Mouse (Mus musculus): Measurements from ENCODE around the gene Ubn1.

The Ubn1 gene

GRCm38 (mm10) chr16:5131251-5131922, 81.5 kb downstream of the Ubn1 start:
- in situ Hi-C loops (cut with MboI; ENCODE audit: low pct_unique_long_range_greater_than_20kb in 1 of 2, low sequenced_read_pairs in 2 of 2, unreplicated experiment in 1 of 2) = loop anchor here in 1 of 2 experiments (25.0 kb wide), 1 partner anchor 444 kb away; the partner anchor contains the start of gene Coro7

GRCm38 (mm10) chr16:5132401-5132801, 82.5 kb downstream of the Ubn1 start, which contains the start of gene Ppl:
Gene Ppl (minus strand): TSS chr16:5132421.
- in situ Hi-C loops (cut with MboI; ENCODE audit: low pct_unique_long_range_greater_than_20kb in 1 of 2, low sequenced_read_pairs in 2 of 2, unreplicated experiment in 1 of 2) = loop anchor here in 1 of 2 experiments (25.0 kb wide), 1 partner anchor 445 kb away; the partner anchor contains the start of gene Coro7

DNA sequence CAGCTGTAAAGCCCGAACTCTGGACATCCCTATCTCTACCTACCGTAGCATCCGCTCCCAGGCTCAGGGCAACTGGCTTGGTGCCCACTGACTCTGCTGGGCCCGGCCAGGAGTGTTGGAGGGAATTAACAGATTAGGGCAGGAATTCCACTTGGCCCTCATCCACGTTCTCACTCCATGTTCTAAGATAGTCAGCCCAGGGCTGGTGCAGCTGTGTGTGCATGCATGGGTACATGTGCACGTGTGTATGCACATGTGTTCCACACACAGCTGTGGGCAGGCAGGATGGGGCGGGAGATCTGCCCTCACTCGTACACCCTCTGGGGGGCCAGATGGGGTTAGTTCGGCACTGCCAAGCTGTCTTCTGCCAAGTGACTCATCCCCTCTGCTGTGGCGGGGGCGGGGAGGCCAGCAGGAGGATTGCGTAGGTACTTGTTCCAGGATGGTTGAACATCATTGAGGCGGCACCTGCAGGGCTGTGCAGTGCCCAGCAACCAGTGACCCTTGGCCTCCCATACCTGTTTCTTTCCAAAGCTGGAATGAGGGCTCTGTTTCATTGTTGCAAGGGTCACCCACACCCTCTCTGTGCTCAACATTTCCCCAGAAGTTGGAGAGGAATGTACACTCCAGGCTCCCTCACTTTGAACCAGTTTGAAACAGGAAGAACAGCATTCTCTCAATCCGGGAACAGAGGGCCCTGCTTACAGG, 84.9 kb downstream of the Ubn1 start:
- in situ Hi-C loops (cut with MboI; ENCODE audit: low pct_unique_long_range_greater_than_20kb in 1 of 2, low sequenced_read_pairs in 2 of 2, unreplicated experiment in 1 of 2) = loop anchor here in 1 of 2 experiments (25.0 kb wide), 1 partner anchor 447 kb away; the partner anchor contains the start of gene Coro7

DNA sequence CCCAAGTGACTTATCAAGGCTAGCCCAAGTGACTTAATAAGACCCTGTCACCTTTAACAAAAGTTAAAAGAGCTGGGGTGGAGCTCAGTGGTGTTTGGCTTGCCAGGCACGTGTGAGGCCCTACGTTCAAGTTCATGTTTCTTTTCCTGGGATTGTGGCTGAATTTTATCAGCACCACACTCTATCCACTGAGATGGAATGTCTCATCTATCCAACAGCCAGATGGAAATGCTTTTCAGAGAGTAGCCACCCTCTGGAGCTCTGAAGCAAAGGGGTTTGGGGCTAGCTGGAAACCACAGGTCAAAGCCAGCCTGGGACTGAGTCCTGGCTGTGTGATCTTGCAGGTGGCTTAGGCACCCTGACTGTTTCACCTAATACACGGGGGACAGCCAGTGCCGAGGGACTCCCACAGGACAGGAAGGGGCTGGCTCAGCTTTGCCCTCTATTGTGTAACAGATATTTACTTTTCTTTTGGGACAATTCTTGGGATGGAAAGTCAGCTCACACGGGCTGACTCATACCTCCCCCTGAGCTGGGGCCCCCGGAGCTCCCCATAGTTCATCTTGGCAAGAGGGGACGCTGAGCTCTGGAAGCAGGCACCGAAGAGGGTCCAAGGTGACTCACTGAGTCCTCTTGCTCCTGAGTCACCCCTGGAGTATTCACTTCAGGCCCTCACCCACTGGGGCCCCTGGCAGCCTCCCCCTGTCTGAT, 85.8 kb downstream of the Ubn1 start:
- in situ Hi-C loops (cut with MboI; ENCODE audit: low pct_unique_long_range_greater_than_20kb in 1 of 2, low sequenced_read_pairs in 2 of 2, unreplicated experiment in 1 of 2) = loop anchor here in 1 of 2 experiments (25.0 kb wide), 1 partner anchor 448 kb away; the partner anchor contains the start of gene Coro7

Measured in mouse embryonic stem cell (cell line).